Mouse (Mus musculus): ENCODE results near the gene Cd47. TPM values are rescaled to one million over a fixed set of nuclear protein-coding genes. Genes with fewer than 3 reads are reported as not detected.

The Cd47 gene
- polyA plus RNA-seq, 1 experiment from 2014 or later, result 68.6 TPM

- H3K27me3 ChIP-seq, result no peaks in the 10 kb centered on the region
- in situ Hi-C loops (cut with MboI; ENCODE audit: low pct_unique_long_range_greater_than_20kb), result loop anchor here (25.0 kb wide), 1 partner anchor 790 kb away; no protein-coding TSS in a partner anchor
- ATAC-seq (no peak), DNase-seq (ENCODE audit: low read depth, low spot score) (no peak)
- ChIA-PET POLR2A (no interaction called here), CTCF (interaction anchor here (1.7 to 1.8 kb wide), 2 partner anchors 10 to 11 kb away, joined by 4 to 10 read pairs; no protein-coding TSS in a partner anchor)
- TF ChIP-seq CTCF (IDR thresholded peaks at IDR 0.05), result no peak
These were observed 147.3 kb downstream of the Cd47 start for GRCm38 (mm10) chr16:49947610-49948009.

- TF ChIP-seq CTCF (IDR thresholded peaks at IDR 0.05), result no peak
- no peak for ATAC-seq
- ChIA-PET CTCF (interaction anchor here (1.7 to 1.8 kb wide), 2 partner anchors 10 to 11 kb away, joined by 4 to 10 read pairs; no protein-coding TSS in a partner anchor), POLR2A (no interaction called here)
- no peaks in the 10 kb centered on the region for H3K27me3 ChIP-seq
- DNase-seq (ENCODE audit: low read depth, low spot score), result no peak
- in situ Hi-C loops (cut with MboI; ENCODE audit: low pct_unique_long_range_greater_than_20kb), result loop anchor here (25.0 kb wide), 1 partner anchor 789 kb away; no protein-coding TSS in a partner anchor
These were observed 148.0 kb downstream of the Cd47 start for GRCm38 (mm10) chr16:49948287-49948686.

- POLR2A ChIA-PET, result interaction anchor here (0.7 kb wide), 1 partner anchor 17 kb away, joined by 3 read pairs; no protein-coding TSS in a partner anchor
- no peak for TF ChIP-seq CTCF (IDR thresholded peaks at IDR 0.05)
- DNase-seq (ENCODE audit: low read depth, low spot score) (no peak), ATAC-seq (peak; percentile 41)
- H3K27me3 ChIP-seq, result no peaks in the 10 kb centered on the region
- in situ Hi-C loops (cut with MboI; ENCODE audit: low pct_unique_long_range_greater_than_20kb), result loop anchor here (25.0 kb wide), 1 partner anchor 788 kb away; no protein-coding TSS in a partner anchor
- CTCF ChIA-PET, result interaction anchor here (0.9 to 1.8 kb wide), 3 partner anchors 10 to 107 kb away, joined by 3 to 10 read pairs (median 4); no protein-coding TSS in a partner anchor
These were observed 148.9 kb downstream of the Cd47 start for GRCm38 (mm10) chr16:49949261-49949660.

- TF ChIP-seq CTCF (IDR thresholded peaks at IDR 0.05), result no peak
- ATAC-seq, result no peak
- CTCF ChIA-PET, result no interaction called here
- no peaks in the 10 kb centered on the region for H3K27me3 ChIP-seq
- no peak for DNase-seq (ENCODE audit: low read depth, low spot score)
- in situ Hi-C loops (cut with MboI; ENCODE audit: low pct_unique_long_range_greater_than_20kb), result no loop called here
- POLR2A ChIA-PET, result no interaction called here
These were observed 150.0 kb downstream of the Cd47 start for GRCm38 (mm10) chr16:49950340-49950739.

GRCm38 (mm10) chr16:49951288-49951691 lies 151.0 kb downstream of the Cd47 start:
- no peak for TF ChIP-seq CTCF (IDR thresholded peaks at IDR 0.05)
- ATAC-seq (no peak), DNase-seq (ENCODE audit: low read depth, low spot score) (no peak)
- ChIA-PET POLR2A (no interaction called here), CTCF (no interaction called here)
- no peaks in the 10 kb centered on the region for H3K27me3 ChIP-seq
- in situ Hi-C loops (cut with MboI; ENCODE audit: low pct_unique_long_range_greater_than_20kb), result no loop called here

- in situ Hi-C loops (cut with MboI; ENCODE audit: low pct_unique_long_range_greater_than_20kb), result no loop called here
- ChIA-PET POLR2A (no interaction called here), CTCF (no interaction called here)
- TF ChIP-seq CTCF (IDR thresholded peaks at IDR 0.05), result no peak
- peak; percentile 80 for ATAC-seq
- H3K27me3 ChIP-seq, result no peaks in the 10 kb centered on the region
- peak; percentile 80 for DNase-seq (ENCODE audit: low read depth, low spot score)
These were observed 151.7 kb downstream of the Cd47 start for GRCm38 (mm10) chr16:49951925-49952523.

- H3K27me3 ChIP-seq, result no peaks in the 10 kb centered on the region
- DNase-seq (ENCODE audit: low read depth, low spot score) (no peak), ATAC-seq (peak; percentile 11)
- ChIA-PET CTCF (interaction anchor here (1.2 kb wide), 1 partner anchor 16 kb away, joined by 3 read pairs; no protein-coding TSS in a partner anchor), POLR2A (no interaction called here)
- in situ Hi-C loops (cut with MboI; ENCODE audit: low pct_unique_long_range_greater_than_20kb), result no loop called here
- TF ChIP-seq CTCF (IDR thresholded peaks at IDR 0.05), result no peak
These were observed 153.5 kb downstream of the Cd47 start for GRCm38 (mm10) chr16:49953817-49954216.

GRCm38 (mm10) chr16:49954909-49955308 lies 154.6 kb downstream of the Cd47 start:
- in situ Hi-C loops (cut with MboI; ENCODE audit: low pct_unique_long_range_greater_than_20kb), result no loop called here
- CTCF ChIA-PET, result interaction anchor here (1.2 kb wide), 1 partner anchor 15 kb away, joined by 3 read pairs; no protein-coding TSS in a partner anchor
- H3K27me3 ChIP-seq, result no peaks in the 10 kb centered on the region
- TF ChIP-seq CTCF (IDR thresholded peaks at IDR 0.05), result no peak
- no peak for DNase-seq (ENCODE audit: low read depth, low spot score)
- no peak for ATAC-seq
- POLR2A ChIA-PET, result no interaction called here

GRCm38 (mm10) chr16:49955325-49955724 lies 155.0 kb downstream of the Cd47 start:
- H3K27me3 ChIP-seq, result no peaks in the 10 kb centered on the region
- TF ChIP-seq CTCF (IDR thresholded peaks at IDR 0.05), result no peak
- ChIA-PET CTCF (no interaction called here), POLR2A (no interaction called here)
- in situ Hi-C loops (cut with MboI; ENCODE audit: low pct_unique_long_range_greater_than_20kb), result no loop called here
- DNase-seq (ENCODE audit: low read depth, low spot score) (no peak), ATAC-seq (no peak)

- POLR2A ChIA-PET, result no interaction called here
- in situ Hi-C loops (cut with MboI; ENCODE audit: low pct_unique_long_range_greater_than_20kb), result no loop called here
- no peak for ATAC-seq
- CTCF ChIA-PET, result no interaction called here
- no peaks in the 10 kb centered on the region for H3K27me3 ChIP-seq
- no peak for TF ChIP-seq CTCF (IDR thresholded peaks at IDR 0.05)
- no peak for DNase-seq (ENCODE audit: low read depth, low spot score)
These were observed 155.6 kb downstream of the Cd47 start for GRCm38 (mm10) chr16:49955952-49956351.

- in situ Hi-C loops (cut with MboI; ENCODE audit: low pct_unique_long_range_greater_than_20kb), result no loop called here
- H3K27me3 ChIP-seq, result no peaks in the 10 kb centered on the region
- POLR2A ChIA-PET, result no interaction called here
- ATAC-seq (no peak), DNase-seq (ENCODE audit: low read depth, low spot score) (no peak)
- CTCF ChIA-PET, result no interaction called here
- no peak for TF ChIP-seq CTCF (IDR thresholded peaks at IDR 0.05)
These were observed 156.4 kb downstream of the Cd47 start for GRCm38 (mm10) chr16:49956531-49957302.

Data from Patski (cell line).